Mouse (Mus musculus): Measurements from ENCODE around the gene Fdxr. TPM values are rescaled to one million over a fixed set of nuclear protein-coding genes. Genes with fewer than 3 reads are reported as not detected.

The Fdxr gene
- polyA plus RNA-seq (2017; shearing (Covaris generic)): 44.7 TPM

GRCm38 (mm10) chr11:115276780-115277603, at the start of gene Fdxr:
Fdxr (minus strand) TSS chr11:115277050.

DNA sequence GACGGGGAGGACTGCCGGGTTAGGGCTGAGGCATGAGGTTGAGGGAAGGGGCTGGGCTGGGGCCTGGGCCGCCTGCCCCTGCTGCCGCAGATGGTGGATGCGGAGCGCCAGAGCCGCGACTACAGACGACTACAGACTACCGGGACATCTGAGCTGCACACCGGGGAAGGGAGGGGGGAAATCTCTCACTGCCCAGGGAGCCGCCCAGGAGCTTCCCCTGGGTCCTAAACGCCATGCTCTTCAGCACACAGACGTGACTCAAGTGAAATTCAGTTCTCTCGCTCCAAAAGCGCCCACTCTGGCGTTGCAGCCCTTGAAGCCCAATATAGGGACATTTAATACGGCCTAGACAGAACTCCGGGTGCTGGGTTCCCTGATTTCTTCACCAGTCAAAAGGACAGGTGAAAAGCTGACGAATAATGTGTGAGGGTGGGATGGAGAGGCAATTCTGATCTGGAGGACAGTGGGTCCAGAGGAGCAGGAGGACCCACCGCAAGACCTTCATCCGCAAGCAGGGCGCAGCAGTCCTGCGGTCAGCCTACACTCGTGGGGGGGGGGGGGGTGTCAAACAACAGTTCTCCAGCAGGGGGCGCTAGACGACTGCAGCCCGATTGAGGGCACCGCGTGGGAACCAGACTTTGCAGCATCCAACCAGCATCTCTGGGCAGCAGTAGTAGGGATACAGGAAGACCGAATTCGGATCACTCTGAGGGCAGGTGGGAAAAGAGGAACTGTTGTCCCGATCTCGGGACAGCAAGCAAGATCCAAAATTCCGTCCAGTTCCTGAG, 45.2 kb upstream of the Fdxr start, which contains the start of gene Ush1g:
TSS of gene Ush1g (minus strand) at position 136 of the 788 bp plus-strand sequence.

DNA sequence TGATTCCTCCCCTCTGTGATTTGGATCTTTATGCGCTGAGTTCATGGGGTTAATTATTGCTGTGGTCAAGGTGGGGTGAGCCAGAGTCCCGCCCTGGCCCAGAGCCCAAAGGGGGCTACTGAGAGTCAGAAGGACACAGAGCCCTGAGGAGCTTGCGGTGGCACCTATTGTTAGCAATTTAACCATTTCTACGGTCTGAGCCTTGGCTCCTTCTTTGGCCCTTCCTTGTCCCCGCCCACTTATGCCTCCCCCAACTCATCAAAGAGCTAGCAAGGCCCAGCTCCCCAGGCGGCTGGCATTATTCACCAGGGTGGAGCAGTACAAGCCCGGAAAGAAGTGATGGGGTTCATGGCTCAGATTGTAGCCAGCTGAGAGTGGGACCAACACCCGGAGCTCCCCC, 30.0 kb upstream of the Fdxr start, which contains the start of gene Otop2:
TSS of gene Otop2 (plus strand) at position 301 of the 400 bp plus-strand sequence.

GRCm38 (mm10) chr11:115297214-115297826, 20.5 kb upstream of the Fdxr start, which contains the start of gene Fads6:
Fads6 (minus strand) TSS chr11:115297663.

DNA sequence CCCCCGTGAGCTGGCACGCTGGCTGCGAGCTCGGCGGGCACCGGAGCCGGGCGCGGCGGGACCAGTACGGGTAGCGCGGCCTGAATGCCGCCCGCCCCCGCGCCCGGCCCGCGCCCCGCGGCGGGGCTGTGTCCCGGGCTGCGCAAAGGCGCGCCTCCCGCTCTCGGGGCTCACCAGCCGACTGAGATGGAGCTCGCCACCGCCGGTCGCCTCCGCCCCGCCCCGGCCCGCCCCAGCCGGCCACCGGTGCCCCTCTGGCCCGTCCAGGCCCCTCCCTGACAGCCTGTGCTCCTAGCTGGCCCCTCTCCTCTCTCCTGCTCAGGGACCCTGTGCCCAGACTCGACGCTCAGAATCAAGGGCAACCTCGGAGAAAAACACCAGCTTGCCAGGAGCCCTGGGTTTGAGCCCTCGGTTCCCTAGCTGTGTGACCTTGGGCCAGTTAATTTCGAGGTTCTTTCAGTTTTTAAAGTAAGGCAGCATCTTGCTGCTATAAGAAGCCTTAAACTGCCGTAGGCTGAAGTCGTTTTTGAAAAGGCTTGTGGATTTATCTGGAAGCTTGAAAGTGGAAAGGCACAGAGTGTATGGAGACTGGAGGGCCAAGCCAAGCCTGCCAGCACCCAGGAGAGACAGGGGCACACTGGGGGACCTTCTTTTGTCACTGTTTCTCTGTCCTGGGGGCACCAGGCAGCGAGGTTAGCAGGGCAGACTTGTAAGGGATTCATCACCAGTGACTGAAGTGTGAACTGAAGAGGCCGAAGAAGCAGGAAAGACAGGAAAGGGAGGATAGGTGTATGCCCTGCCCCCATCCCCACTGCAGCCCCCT, 9.6 kb downstream of the Fdxr start, which contains the start of gene Grin2c:
TSS of gene Grin2c (minus strand) at position 183 of the 823 bp plus-strand sequence.

Other genes with a start within 250 kb of the Fdxr start
- gene Cd300ld5, start 239.3 kb downstream of the Fdxr start, polyA plus RNA-seq (2017; shearing (Covaris generic)): not detected
- gene Cd300ld3, start 228.6 kb downstream of the Fdxr start, polyA plus RNA-seq (2017; shearing (Covaris generic)): not detected
- not detected for gene Cd300e, start 214.9 kb downstream of the Fdxr start, polyA plus RNA-seq (2017; shearing (Covaris generic))
- 238 TPM for gene Rab37, start 185.6 kb downstream of the Fdxr start, polyA plus RNA-seq (2017; shearing (Covaris generic))
- 0.58 TPM for gene Cd300lf, start 143.1 kb downstream of the Fdxr start, polyA plus RNA-seq (2017; shearing (Covaris generic))
- 407 TPM for gene Slc9a3r1, start 113.7 kb downstream of the Fdxr start, polyA plus RNA-seq (2017; shearing (Covaris generic))
- 16.5 TPM for gene Tmem104, start 89.6 kb downstream of the Fdxr start, polyA plus RNA-seq (2017; shearing (Covaris generic))
- gene Nat9, start 89.2 kb downstream of the Fdxr start, polyA plus RNA-seq (2017; shearing (Covaris generic)): 14.4 TPM
- gene Grin2c, start 9.8 kb downstream of the Fdxr start, polyA plus RNA-seq (2017; shearing (Covaris generic)): not detected
- 1.6 TPM for gene Fads6, start 20.6 kb upstream of the Fdxr start, polyA plus RNA-seq (2017; shearing (Covaris generic))
- gene Otop2, start 30.1 kb upstream of the Fdxr start, polyA plus RNA-seq (2017; shearing (Covaris generic)): not detected
- not detected for gene Ush1g, start 45.0 kb upstream of the Fdxr start, polyA plus RNA-seq (2017; shearing (Covaris generic))
- not detected for gene Otop3, start 57.7 kb upstream of the Fdxr start, polyA plus RNA-seq (2017; shearing (Covaris generic))
- 16.5 TPM for gene Hid1, start 90.7 kb upstream of the Fdxr start, polyA plus RNA-seq (2017; shearing (Covaris generic))
- not detected for gene Cdr2l, start 104.9 kb upstream of the Fdxr start, polyA plus RNA-seq (2017; shearing (Covaris generic))
- 206 TPM for gene Mrpl58, start 126.7 kb upstream of the Fdxr start, polyA plus RNA-seq (2017; shearing (Covaris generic))
- gene Atp5h, start 142.9 kb upstream of the Fdxr start, polyA plus RNA-seq (2017; shearing (Covaris generic)): 760 TPM
- 4.4 TPM for gene Kctd2, start 143.1 kb upstream of the Fdxr start, polyA plus RNA-seq (2017; shearing (Covaris generic))
- not detected for gene Trim80, start 163.5 kb upstream of the Fdxr start, polyA plus RNA-seq (2017; shearing (Covaris generic))
- 23.6 TPM for gene Slc16a5, start 185.4 kb upstream of the Fdxr start, polyA plus RNA-seq (2017; shearing (Covaris generic))
- 115 TPM for gene Armc7, start 198.6 kb upstream of the Fdxr start, polyA plus RNA-seq (2017; shearing (Covaris generic))
- 388 TPM for gene Nt5c, start 214.8 kb upstream of the Fdxr start, polyA plus RNA-seq (2017; shearing (Covaris generic))
- gene Jpt1, start 237.3 kb upstream of the Fdxr start, polyA plus RNA-seq (2017; shearing (Covaris generic)): 645 TPM